Mouse (Mus musculus) CH12.LX (cell line): ENCODE results near the gene Shbg. TPM values are rescaled to one million over a fixed set of nuclear protein-coding genes. Genes with fewer than 3 reads are reported as not detected.
A peak's percentile ranks its signal among the peaks of the same experiment; 100 is the strongest.

Experiments
- DNase-seq: peaks from one replicate; pipeline ENCODE4 v3.0.0-alpha.2; 2013; ENCODE audit errors: extremely low read depth
- H3K27ac ChIP-seq: 2 replicates; pipeline ENCODE4 v1.5.1; 2012; ENCODE audit warnings: low read depth, mild to moderate bottlenecking, control low read depth, moderate library complexity; ENCODE audit not compliant: insufficient read depth
- H3K27me3 ChIP-seq: replicated peaks from 2 replicates; pipeline ENCODE3; 2012; ENCODE audit warnings: inconsistent platforms
- H3K36me3 ChIP-seq, 2 experiments: replicated peaks in 1 of 2; 2 replicates each; pipeline versions ENCODE3 to v1.6.1; 2012; ENCODE audit warnings: inconsistent platforms in 1 of 2, low read length in 1 of 2, mild to moderate bottlenecking in 1 of 2, mixed read lengths in 1 of 2, moderate library complexity in 1 of 2; ENCODE audit not compliant: control insufficient read depth in 1 of 2, insufficient read depth in 1 of 2
- H3K4me1 ChIP-seq, 2 experiments: 2 replicates each; pipeline ENCODE4 v1.6.1; 2012; ENCODE audit warnings: inconsistent platforms in 1 of 2, moderate library complexity in 1 of 2; ENCODE audit not compliant: insufficient read depth in 2 of 2, control insufficient read depth in 1 of 2
- H3K4me2 ChIP-seq: 2 replicates; pipeline ENCODE4 v1.6.1; 2012; ENCODE audit warnings: low read depth, mild to moderate bottlenecking, control low read depth; ENCODE audit not compliant: poor library complexity, insufficient read depth, severe bottlenecking
- H3K4me3 ChIP-seq, 3 experiments: fragments of 150-350 bp in 1 of 3; sonication (generic) in 1 of 3; replicated peaks in 1 of 3; 2 replicates each; pipeline versions ENCODE3 to v1.5.1; 2011 to 2012; ENCODE audit warnings: low read depth in 2 of 3, low read length in 2 of 3, mild to moderate bottlenecking in 2 of 3, moderate library complexity in 2 of 3, control low read depth in 1 of 3, improper control_type of control experiment in 1 of 3, inconsistent platforms in 1 of 3, mixed read lengths in 1 of 3; ENCODE audit not compliant: poor library complexity in 1 of 3
- H3K79me2 ChIP-seq: replicated peaks from 2 replicates; pipeline ENCODE4 v1.6.1; 2012; ENCODE audit warnings: mild to moderate bottlenecking, moderate library complexity; ENCODE audit not compliant: control insufficient read depth, poor library complexity, insufficient read depth, severe bottlenecking; ENCODE audit errors: extremely low read depth
- H3K9ac ChIP-seq: 2 replicates; pipeline ENCODE4 v1.6.1; 2012; ENCODE audit warnings: low read depth, mild to moderate bottlenecking, control low read depth, moderate library complexity; ENCODE audit not compliant: insufficient read depth
- H3K9me3 ChIP-seq: replicated peaks from 2 replicates; pipeline ENCODE3; 2012; ENCODE audit warnings: low read length, inconsistent platforms, mixed read lengths
- CHD1 ChIP-seq: IDR thresholded peaks from 2 replicates; pipeline ENCODE4 v1.6.1; 2012; ENCODE audit warnings: low read depth, low read length, improper control_type of control experiment, inconsistent platforms
- CTCF ChIP-seq, 2 experiments: IDR thresholded peaks in 1 of 2; conservative IDR thresholded peaks in 1 of 2; 2 replicates each; pipeline ENCODE4 v1.5.1; 2011 to 2012; ENCODE audit warnings: low read depth in 2 of 2, low read length in 2 of 2, improper control_type of control experiment in 1 of 2, inconsistent platforms in 1 of 2, mild to moderate bottlenecking in 1 of 2, moderate library complexity in 1 of 2
- ETS1 ChIP-seq: conservative IDR thresholded peaks from 2 replicates; pipeline ENCODE4 v1.6.1; 2012; ENCODE audit warnings: low read depth, mild to moderate bottlenecking, inconsistent platforms, low read length, improper control_type of control experiment, moderate library complexity
- HCFC1 ChIP-seq: IDR thresholded peaks from 2 replicates; pipeline ENCODE4 v1.6.1; 2012; ENCODE audit warnings: low read depth, mild to moderate bottlenecking, inconsistent platforms, low read length, improper control_type of control experiment
- IRF4 ChIP-seq: IDR thresholded peaks from 2 replicates; pipeline ENCODE4 v1.6.1; 2014; ENCODE audit warnings: low read depth, mild to moderate bottlenecking, inconsistent platforms, low read length, improper control_type of control experiment
- MAFK ChIP-seq: IDR thresholded peaks from 2 replicates; pipeline ENCODE4 v1.6.1; 2011; ENCODE audit warnings: low read length, improper control_type of control experiment; ENCODE audit not compliant: insufficient replicate concordance
- MEF2A ChIP-seq: IDR thresholded peaks from 2 replicates; pipeline ENCODE4 v1.6.1; 2014; ENCODE audit warnings: low read depth, mild to moderate bottlenecking, inconsistent platforms, low read length, improper control_type of control experiment, borderline replicate concordance
- NRF1 ChIP-seq: IDR thresholded peaks from 2 replicates; pipeline ENCODE4 v1.6.1; 2014; ENCODE audit warnings: low read depth, mild to moderate bottlenecking, inconsistent platforms, low read length, improper control_type of control experiment, moderate library complexity
- PAX5 ChIP-seq: IDR thresholded peaks from 2 replicates; pipeline ENCODE4 v1.6.1; 2012; ENCODE audit warnings: low read length, inconsistent platforms, mixed read lengths
- POLR2A ChIP-seq: IDR thresholded peaks from 2 replicates; pipeline ENCODE4 v1.6.1; 2011; ENCODE audit warnings: low read depth, mild to moderate bottlenecking, improper control_type of control experiment, low read length
- RAD21 ChIP-seq: IDR thresholded peaks from 2 replicates; pipeline ENCODE4 v1.6.1; 2011; ENCODE audit warnings: low read depth, mild to moderate bottlenecking, low read length, improper control_type of control experiment, moderate library complexity
- RCOR1 ChIP-seq: conservative IDR thresholded peaks from 2 replicates; pipeline ENCODE4 v1.6.1; 2012; ENCODE audit warnings: low read depth, mild to moderate bottlenecking, inconsistent platforms, low read length, improper control_type of control experiment
- SIN3A ChIP-seq: IDR thresholded peaks from 2 replicates; pipeline ENCODE4 v1.6.1; 2012; ENCODE audit warnings: low read length, improper control_type of control experiment, inconsistent platforms
- USF1 ChIP-seq: IDR thresholded peaks from 2 replicates; pipeline ENCODE4 v1.6.1; 2014; ENCODE audit warnings: low read depth, mild to moderate bottlenecking, inconsistent platforms, low read length, improper control_type of control experiment
- USF2 ChIP-seq: conservative IDR thresholded peaks from 2 replicates; pipeline ENCODE4 v1.6.1; 2011; ENCODE audit warnings: low read depth, low read length, improper control_type of control experiment
- ZC3H11A ChIP-seq: IDR thresholded peaks from 2 replicates; pipeline ENCODE4 v1.6.1; 2012; ENCODE audit warnings: low read depth, mild to moderate bottlenecking, inconsistent platforms, low read length, improper control_type of control experiment
- dilution Hi-C: fragments of 300-500 bp; cut with MboI; formaldehyde crosslinking; loops from 2 replicates; pipeline ENCODE4 v1.14.3; 2020; ENCODE audit warnings: low sequenced_read_pairs; ENCODE audit not compliant: extremely low pct_unique_long_range_greater_than_20kb, extremely low pct_ligation_motif_present
- in situ Hi-C: fragments of 300-500 bp; cut with MboI; formaldehyde crosslinking; loops from 3 replicates; pipeline ENCODE4 v1.14.3; 2019; ENCODE audit warnings: low sequenced_read_pairs, low pct_ligation_motif_present, low pct_unique_long_range_greater_than_20kb, mixed read lengths
- polyA plus RNA-seq: library from polyadenylated mRNA; unstranded; fragments of >175 nt; gene quantifications from 2 replicates; pipeline ENCODE4 v1.2.1, GENCODE M21; 2012; ENCODE audit warnings: low read depth; ENCODE audit not compliant: insufficient read length
- total RNA-seq, 2 experiments: library from RNA; depleted of rRNA; stranded (reverse); fragments of 300-350 nt in 1 of 2; fragments of >200 nt in 1 of 2; gene quantifications; 2 replicates each; pipeline ENCODE4 v1.2.3; 2012 to 2014

Shbg gene
- total and polyA plus RNA-seq, 3 experiments: not detected

GRCm38 (mm10) chr11:69592799-69593198, 24.9 kb downstream of the Shbg start:
- Histone ChIP-seq H3K9ac (no peak overlapping the region), H3K4me2 (no peak overlapping the region), H3K27me3 (no peaks in the 10 kb centered on the region), H3K36me3 (peaks cover 56 to 67% of the 10 kb centered on the region in 2 experiments), H3K4me1 (no peaks in the 10 kb centered on the region), H3K27ac (no peak overlapping the region), H3K79me2 (no peaks in the 10 kb centered on the region), H3K4me3 (no peak overlapping the region), H3K9me3 (no peaks in the 10 kb centered on the region)
- in situ Hi-C loops: no loop called here
- no peak for DNase-seq
- TF ChIP-seq USF1 (no peak), USF2 (no peak), CTCF (conservative IDR thresholded peaks at IDR 0.05 in 1 of 2, IDR thresholded peaks at IDR 0.05 in 1 of 2; ENCODE audit: low read depth in 2 of 2, low read length in 2 of 2) (no peak), ETS1 (no peak)
- dilution Hi-C loops: no loop called here

DNA sequence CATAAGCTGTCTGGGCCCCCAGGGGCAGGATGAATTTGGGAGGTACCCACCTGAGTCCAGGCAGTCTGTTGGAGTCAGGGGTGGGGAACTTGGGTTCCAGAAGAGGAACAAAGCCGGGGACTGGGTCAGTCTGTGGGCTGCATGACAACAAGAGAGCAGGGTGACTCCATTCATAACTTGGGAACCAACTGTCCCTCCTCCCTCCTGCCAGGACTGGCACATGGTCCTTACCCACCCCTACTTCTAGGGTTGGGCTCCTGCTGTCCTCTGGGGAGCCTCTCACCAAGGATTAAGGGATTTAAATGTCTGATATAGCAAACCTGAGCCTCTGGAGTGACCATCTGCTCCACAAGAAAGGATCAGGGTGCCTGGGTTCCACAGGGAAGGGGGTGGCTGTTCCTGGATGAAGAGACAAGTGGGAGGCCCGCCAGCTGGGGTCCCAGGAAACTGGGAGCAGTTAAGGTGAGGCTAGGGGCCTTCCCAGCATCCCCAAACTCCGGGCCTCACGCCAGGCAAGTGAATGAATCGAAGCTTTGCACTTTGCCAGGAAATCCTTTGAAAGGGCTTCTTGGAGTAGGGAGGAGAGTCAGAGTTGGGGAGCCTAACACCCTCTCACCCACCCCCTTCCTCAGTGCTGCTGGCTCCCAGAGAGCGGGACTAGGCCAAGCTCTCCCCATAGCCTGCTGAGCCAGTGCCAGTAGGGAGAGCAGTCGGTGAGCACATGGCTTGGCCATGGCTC, 25.6 kb downstream of the Shbg start:
- DNase-seq: no peak
- dilution Hi-C loops (no loop called here), in situ Hi-C loops (no loop called here)
- H3K36me3 ChIP-seq: peaks cover 63 to 75% of the 10 kb centered on the region in 2 experiments
- no peak overlapping the region for H3K9ac ChIP-seq
- no peaks in the 10 kb centered on the region for H3K9me3 ChIP-seq
- H3K4me1 ChIP-seq: no peaks in the 10 kb centered on the region; a peak in 1 of 4 replicates
- no peak overlapping the region for H3K4me2 ChIP-seq
- 0 out of 2 replicates have a peak, but pooled peaks have one; percentile 13 for TF ChIP-seq POLR2A
- no peak for TF ChIP-seq RCOR1
- H3K27me3 ChIP-seq: no peaks in the 10 kb centered on the region
- no peak overlapping the region for H3K4me3 ChIP-seq
- H3K27ac ChIP-seq: no peak overlapping the region
- peaks cover 1% of the 10 kb centered on the region for H3K79me2 ChIP-seq

- Histone ChIP-seq H3K27me3 (no peaks in the 10 kb centered on the region), H3K36me3 (peaks cover 64 to 81% of the 10 kb centered on the region in 2 experiments), H3K9me3 (no peaks in the 10 kb centered on the region), H3K27ac (no peak overlapping the region), H3K4me1 (peaks cover 0 to 4% of the 10 kb centered on the region in 2 experiments; a peak in 2 of 4 replicates), H3K79me2 (peaks cover 7% of the 10 kb centered on the region), H3K9ac (no peak overlapping the region), H3K4me2 (no peak overlapping the region), H3K4me3 (no peak overlapping the region)
- dilution Hi-C loops (no loop called here), in situ Hi-C loops (no loop called here)
- TF ChIP-seq CHD1: no peak
- no peak for TF ChIP-seq MAFK
- no peak for TF ChIP-seq POLR2A
- TF ChIP-seq CTCF (conservative IDR thresholded peaks at IDR 0.05 in 1 of 2, IDR thresholded peaks at IDR 0.05 in 1 of 2; ENCODE audit: low read depth in 2 of 2, low read length in 2 of 2): no peak
- TF ChIP-seq HCFC1: no peak
- TF ChIP-seq NRF1: no peak
- no peak for TF ChIP-seq IRF4
- no peak for TF ChIP-seq MEF2A
- no peak for TF ChIP-seq SIN3A
- no peak for TF ChIP-seq ZC3H11A
- TF ChIP-seq PAX5: no peak
- TF ChIP-seq RAD21: no peak
- DNase-seq: no peak
Observed at GRCm38 (mm10) chr11:69591424-69591823, 26.3 kb downstream of the Shbg start.
